Mouse (Mus musculus) cerebellum, postnatal 25 days (tissue): ENCODE data around the gene Dusp12.
A peak's percentile ranks its signal among the peaks of the same experiment; 100 is the strongest.

Experiments used
- DNase-seq, 2 experiments: peaks; one replicate each; pipeline ENCODE4 v3.0.0; 2021; ENCODE audit warnings: mixed read lengths in 2 of 2

Dusp12 gene

DNA sequence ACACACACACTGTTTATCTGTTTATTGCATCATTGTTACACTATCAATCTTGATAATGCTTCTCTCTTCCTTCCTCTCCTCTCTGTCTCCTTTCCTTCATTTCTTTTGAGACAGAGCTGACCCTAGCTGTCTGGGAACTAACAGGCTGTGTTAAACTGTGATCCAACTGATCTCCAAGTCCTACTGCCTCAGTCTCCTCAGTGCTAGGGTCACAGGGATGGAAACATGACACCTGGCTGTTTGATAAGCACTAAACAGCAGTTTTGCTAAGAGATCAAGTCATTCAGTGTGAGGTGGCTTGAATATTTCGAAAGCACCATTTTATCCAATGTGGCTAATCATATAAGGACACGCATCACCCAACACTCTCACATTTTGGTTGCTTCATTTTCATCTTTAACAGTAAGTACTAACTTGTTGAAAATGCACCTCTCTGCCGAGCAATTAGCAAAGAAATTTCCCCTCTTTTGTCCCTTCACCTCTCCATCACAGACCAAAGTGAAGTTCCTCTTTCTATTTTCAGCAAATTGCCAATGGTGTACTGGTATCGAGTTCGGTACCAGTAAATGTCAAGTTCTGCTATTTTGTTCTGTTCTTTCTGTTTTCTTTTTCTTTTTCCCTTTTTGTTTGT lies 11.4 kb upstream of the Dusp12 start:
- DNase-seq = no peak

GRCm38 (mm10) chr1:170894603-170895602 lies 9.6 kb upstream of the Dusp12 start:
- peak in 1 of 2 experiments; percentile 29 for DNase-seq

DNA sequence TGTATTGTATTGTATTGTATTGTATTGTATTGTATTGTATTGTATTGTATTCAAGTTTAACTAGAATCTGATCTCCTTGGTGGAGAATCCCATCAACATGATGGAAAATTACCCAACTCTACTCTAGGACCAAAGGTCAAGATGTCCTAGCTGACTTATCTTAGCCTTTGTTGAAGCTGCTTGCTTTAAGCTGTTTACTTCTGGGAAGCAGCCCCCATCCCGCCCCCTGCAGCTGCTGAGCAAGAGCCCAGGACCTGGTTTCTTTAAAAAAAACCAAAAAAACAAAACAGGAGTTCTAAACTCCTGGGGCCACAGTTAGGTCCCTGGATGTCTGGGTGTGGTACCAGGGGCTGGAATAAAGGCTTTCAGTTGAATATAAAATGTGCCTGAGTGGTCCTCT lies 6.9 kb upstream of the Dusp12 start:
- no peak for DNase-seq

DNA sequence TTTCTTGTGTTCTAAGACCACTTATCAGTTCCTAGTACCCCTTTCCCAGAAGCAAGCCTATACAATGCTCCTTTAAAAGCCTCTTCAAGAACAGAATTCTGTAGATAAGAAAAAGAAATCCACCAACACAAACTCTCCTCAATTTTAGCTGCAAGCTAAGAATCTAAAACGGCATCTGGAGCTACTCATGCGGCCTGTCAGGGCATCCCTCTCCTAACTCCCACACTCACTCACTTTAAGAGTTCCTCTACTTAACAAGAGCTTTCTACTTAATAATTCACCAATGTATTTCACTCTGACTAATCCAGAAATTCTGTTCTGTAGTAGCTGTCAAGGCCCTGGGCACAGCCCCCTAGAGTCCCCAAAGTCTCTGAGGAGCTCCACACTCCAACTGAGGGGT lies 6.3 kb upstream of the Dusp12 start:
- no peak for DNase-seq

GRCm38 (mm10) chr1:170889310-170889709 lies 4.0 kb upstream of the Dusp12 start:
- no peak for DNase-seq

- no peak for DNase-seq
These were observed 711 bp upstream of the Dusp12 start for GRCm38 (mm10) chr1:170886044-170886458.

DNA sequence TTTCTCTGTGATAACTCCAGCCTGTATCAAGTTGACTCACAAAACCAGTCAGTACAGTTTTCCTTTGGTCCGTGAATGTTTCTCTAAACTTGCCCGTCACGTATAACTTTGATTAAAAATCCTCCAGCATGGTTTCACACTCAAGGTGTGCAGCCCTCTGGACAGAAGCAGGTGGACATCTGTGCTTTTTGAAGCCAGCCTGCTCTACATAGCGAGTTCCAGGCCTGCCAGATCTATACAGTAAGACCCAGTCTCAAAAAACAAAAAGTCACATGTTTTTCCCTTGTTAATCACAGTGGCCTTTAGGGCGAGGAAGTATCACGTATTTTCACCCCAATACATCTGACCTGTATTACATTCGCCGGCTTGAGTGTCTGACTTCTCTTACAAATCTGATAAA lies 950 bp downstream of the Dusp12 start:
- DNase-seq = no peak

GRCm38 (mm10) chr1:170882915-170883485 lies 2.3 kb downstream of the Dusp12 start:
- DNase-seq = peak in 1 of 2 experiments; percentile 15

DNA sequence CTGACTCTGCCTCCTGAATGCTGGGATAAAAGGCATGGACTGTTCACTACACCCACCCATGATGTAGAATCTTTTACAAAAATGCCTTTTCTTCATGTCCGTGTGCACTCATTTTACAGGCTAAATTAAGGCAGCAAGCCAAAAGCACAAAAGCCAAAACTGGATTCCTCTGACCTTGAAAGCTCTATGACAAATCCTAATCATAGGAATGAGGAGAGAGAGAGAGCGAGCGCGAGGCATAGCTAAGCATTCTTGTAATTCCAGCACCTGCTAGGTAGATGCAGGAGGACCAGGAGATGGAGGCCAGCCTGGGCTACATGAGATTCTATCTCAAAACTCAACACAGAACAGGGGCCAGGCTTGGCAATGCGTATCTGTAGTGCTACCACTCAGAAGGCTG lies 8.4 kb downstream of the Dusp12 start:
- no peak for DNase-seq

- DNase-seq = no peak
These were observed 9.7 kb downstream of the Dusp12 start for GRCm38 (mm10) chr1:170875676-170876075.

DNA sequence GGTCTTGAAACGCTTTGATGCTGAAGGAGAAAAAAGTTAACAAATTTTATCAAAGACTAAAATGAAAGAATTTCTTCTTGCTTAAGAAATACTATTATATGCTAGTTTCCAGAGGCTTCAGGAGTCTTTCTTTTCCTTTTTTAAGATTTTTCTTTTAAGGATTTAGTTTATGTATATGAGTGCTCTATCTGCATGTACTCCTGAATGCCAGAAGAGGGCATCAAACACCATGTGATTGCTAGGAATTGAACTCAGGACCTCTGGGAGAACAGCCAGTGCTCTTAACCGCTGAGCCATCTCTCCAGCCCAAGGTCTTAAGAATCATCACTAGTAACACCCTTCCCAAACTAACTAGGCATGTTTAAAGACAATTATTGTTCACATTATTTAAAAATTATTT lies 13.4 kb downstream of the Dusp12 start:
- no peak for DNase-seq

DNA sequence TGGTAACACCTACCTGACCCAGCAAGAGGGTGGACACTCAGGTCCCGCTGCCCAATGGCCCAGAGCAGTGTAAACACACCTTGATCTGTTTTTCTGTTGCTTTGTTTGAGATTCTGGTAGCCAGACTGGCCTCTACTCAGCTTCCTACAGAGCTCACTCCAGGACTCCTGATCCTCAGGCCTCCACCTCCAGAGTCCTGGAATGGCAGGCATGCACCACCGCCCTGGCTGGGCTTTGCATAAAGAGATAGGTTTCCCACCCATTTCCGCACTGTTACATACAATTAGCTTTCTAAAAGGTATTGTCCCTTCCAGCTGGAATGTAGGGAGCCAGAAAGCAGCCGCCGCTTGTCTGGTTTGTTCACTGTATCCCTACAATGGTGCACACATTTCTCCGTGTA lies 13.9 kb downstream of the Dusp12 start:
- DNase-seq = no peak

DNA sequence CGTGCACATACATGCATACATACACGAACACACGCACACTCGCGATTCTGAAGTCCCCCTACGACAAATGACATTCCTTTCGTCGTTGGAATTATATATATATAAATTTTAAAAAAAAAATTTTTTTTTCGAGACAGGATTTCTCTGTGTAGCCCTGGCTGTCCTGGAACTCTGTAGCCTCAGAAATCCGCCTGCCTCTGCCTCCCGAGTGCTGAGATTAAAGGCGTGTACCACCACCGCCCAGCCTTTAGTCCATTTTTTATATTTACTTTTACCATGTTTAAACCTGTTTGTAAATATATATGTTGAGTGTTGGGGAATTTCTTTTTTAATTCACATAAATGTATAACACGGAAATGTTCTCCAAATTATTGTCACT lies 16.4 kb downstream of the Dusp12 start:
- DNase-seq = no peak

DNA sequence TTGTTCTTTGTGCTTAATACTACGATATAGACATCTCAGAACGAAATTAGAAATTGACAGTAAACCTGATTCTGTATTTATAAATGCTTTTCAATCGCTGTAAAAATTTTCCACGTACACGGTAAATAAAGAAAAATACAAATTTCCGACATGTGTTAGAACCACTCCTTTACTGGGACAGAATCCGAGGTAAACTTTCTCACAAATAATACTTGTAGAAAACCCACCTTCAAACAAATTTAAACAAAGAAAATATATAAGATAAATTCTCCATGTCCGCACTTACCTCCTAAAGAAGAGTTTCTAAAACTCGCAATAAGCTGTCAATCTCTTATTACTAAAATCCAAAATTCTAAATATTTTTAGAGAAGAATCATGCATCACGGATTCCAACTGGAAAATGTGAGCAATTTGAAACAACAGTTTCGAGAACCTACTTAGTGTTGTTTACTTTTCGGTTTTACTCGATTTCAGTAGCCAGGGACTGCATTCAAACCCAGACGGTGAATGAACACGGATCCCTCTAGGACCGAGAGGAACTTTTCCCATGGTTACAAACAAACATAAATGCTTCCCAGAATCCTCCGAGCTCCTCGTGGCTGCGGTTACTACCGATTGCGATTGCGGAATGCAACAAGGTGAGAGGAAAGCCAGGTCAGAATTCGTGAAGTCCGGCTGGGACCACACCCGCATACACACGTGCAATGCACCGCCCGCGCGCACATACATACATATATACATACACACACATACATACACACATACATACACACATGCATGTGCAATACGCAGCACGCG lies 17.0 kb downstream of the Dusp12 start:
- peak; percentile 81 to 90 for DNase-seq

DNA sequence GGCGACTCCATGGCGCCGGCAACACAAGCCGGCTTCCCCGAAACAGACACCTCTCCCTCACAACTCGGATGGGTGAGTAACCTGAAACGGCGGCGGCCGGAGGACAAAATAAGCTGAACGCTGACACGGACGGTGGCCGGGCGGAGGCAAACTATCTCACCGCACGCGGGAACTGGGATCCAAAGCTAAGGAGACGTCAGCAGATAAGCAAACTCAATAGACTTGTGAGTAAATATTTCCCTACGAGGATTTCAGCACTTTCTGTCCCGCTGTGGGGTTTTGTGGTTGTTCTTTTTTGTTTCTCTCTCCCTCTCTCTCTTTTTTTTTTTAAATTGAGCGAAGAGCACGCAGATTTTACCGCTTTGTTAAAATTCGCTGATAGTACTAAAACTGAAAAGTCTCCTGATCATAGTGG lies 17.6 kb downstream of the Dusp12 start, which contains the start of gene Atf6:
TSS of gene Atf6 (minus strand) at position 81 of the 415 bp plus-strand sequence.
- DNase-seq = peak; percentile 98 to 99

GRCm38 (mm10) chr1:170866992-170867690 lies 18.2 kb downstream of the Dusp12 start:
- DNase-seq = peak in 1 of 2 experiments; percentile 33

DNA sequence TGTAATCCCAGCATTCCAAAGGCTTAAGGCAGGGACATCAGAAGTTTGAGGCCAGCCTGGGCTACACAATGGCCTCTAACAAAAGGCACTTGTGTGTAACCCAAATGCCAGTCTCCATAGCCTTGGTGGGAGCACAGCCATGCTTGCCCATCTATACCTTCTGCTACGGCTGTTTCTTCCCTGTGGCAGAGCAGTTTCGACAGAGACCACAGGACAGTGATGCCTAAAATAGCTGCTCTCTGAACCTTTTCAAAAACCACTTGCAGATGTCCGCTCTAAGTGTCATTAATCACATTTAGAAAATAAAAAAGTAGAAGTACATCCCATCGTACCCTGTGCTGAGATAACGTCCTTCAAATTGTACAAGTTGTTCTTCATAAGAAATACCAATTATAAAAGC lies 19.9 kb downstream of the Dusp12 start:
- DNase-seq = no peak

DNA sequence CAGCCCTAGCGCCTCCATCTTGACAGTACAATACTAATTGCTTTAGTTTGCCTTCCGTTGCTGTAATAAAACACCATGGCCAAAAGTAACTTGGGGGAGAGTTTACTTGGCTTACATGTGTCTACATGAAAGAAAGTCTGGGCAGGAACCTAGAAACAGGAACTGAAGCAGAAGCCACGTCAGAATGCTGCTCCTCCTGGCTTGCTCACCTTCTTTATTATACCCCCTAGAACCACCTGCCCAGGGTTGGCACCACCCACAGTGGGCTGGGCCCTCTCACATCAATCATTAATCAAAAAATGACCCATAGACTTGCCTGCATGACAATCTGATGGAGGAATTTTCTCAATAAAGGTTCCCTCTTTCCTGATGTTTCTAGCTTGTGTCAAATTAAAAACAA lies 20.6 kb downstream of the Dusp12 start:
- DNase-seq = no peak

DNA sequence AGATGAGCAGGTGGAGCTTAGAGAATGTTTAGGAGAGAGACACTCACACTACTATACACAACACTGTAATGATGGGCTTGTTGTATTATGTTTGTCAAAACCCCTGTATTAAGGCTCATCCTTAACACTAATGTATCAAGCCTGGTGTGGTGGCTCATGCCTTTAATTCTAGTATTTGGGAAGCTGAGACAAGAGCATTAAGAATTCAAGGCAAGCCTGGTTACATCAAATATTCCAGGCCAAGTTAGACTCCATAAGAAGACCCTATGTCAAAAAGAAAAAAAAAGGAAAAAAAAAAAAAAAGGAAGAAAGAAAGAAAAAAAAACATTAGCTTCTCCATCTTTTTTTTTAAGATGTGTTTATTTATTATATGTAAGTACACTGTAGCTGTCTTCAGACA lies 21.1 kb downstream of the Dusp12 start:
- no peak for DNase-seq

DNA sequence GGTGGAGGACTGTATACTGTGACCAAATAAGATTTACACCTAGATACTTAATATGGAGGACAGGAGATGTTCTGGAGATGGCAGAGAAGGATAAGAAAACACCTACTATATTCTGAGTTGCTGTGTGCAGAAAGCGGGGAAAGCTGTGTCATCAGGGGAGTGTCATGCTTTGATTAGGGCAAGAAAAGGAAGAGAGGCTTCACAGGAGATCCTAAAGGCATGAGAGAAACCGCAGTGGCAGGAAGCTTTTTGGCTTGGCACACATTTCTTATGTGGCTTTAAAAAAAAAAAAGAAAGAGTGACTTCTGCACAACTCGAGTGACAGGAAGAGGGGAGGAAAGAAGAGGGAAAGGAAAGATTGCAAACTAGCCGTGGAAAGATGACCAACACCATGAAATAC lies 22.3 kb downstream of the Dusp12 start:
- no peak for DNase-seq

DNA sequence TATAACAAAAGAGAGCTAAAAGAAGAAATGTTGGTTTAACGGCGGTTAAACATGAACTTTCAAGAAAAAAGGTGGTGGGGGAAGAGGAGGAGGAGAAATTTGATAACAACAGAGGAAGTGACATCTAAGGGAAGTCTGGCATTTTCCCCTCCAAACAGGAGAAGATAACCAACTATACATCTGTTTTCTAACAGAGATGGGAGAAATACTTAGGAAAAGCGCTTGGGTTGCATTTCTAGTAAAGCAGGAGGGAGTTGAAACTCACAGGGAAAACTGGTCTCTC lies 23.0 kb downstream of the Dusp12 start:
- DNase-seq = no peak

GRCm38 (mm10) chr1:170861671-170862434 lies 23.5 kb downstream of the Dusp12 start:
- no peak for DNase-seq
